ENCODE assay signal across 8 mouse cellular contexts in genomic region chr7:28780067-28780658, GRCm38 (mm10). TPM values are rescaled to one million over a fixed set of nuclear protein-coding genes. Genes with fewer than 3 reads are reported as not detected.
DNase-seq lines count a peak whose midpoint lies in the region; ATAC-seq and TF ChIP-seq lines count a peak whose summit lies in the region.

No protein-coding gene starts in this region.

- intact Hi-C loops in gastrocnemius, adult 2 months (cut with DNase I) = loop anchor here (1.0 to 10.0 kb wide), 2 partner anchors 87 to 255 kb away; no protein-coding TSS in a partner anchor

- peak; percentile 79 for ATAC-seq in megakaryocyte, adult 5-6 weeks (ENCODE audit: poor library complexity, severe bottlenecking)

- peak; percentile 77 for TF ChIP-seq CTCF in gastrocnemius, adult 2 months (IDR thresholded peaks at IDR 0.05)

- no peak overlapping the region; the same call in 1 of the 2 replicates for H3K4me3 ChIP-seq in gastrocnemius, adult 2 months

- DNase-seq in adipocyte (ENCODE audit: low spot score) = peak; percentile 92
- peak; percentile 79 to 93 for DNase-seq in cerebellum, postnatal 4 days (ENCODE audit: low spot score in 2 of 2)
- peak; percentile 91 for DNase-seq in gastrocnemius, adult 2 months
- DNase-seq in induced T-regulatory cell, adult 2 months (ENCODE audit: low read depth) = peak; percentile 98
- DNase-seq in left cerebral cortex, adult 8-10 months (ENCODE audit: low spot score in 2 of 2) = peak; percentile 79 to 84
- peak; percentile 91 to 93 for DNase-seq in right cerebral cortex, postnatal 10 days (ENCODE audit: low spot score in 2 of 2)
- DNase-seq in urinary bladder, postnatal 14 days (ENCODE audit: low spot score) = peak; percentile 92

- H3K27ac ChIP-seq in gastrocnemius, adult 2 months = peak overlapping the region; percentile 82

RNA-seq across cellular contexts. Expression of gene Rinl, which starts 8.6 kb away (rescaled TPM):
- under 1 TPM; 0.71 to 0.89 TPM for total RNA-seq in gastrocnemius, adult 2 months (2021)
- 1 to 10 TPM; 2.0 to 4.9 (median 4.1) TPM for total RNA-seq in left cerebral cortex, adult 8-10 months (2022)
- 64.9 and 68.8 TPM in 2 replicates for total RNA-seq in megakaryocyte, adult 5-6 weeks (2015)
- 62.6 and 71.5 TPM in 2 replicates for total RNA-seq in megakaryocyte, adult 5-6 weeks (2017)

RNA-seq across cellular contexts. Expression of gene Nfkbib, which starts 12.9 kb away (rescaled TPM):
- total RNA-seq in gastrocnemius, adult 2 months (2021) = 10 to 100 TPM; 27.1 to 31.3 TPM
- 10 to 100 TPM; 32.2 to 34.7 (median 33.3) TPM for total RNA-seq in left cerebral cortex, adult 8-10 months (2022)
- total RNA-seq in megakaryocyte, adult 5-6 weeks (2015) = 15.5 and 19.5 TPM in 2 replicates
- total RNA-seq in megakaryocyte, adult 5-6 weeks (2017) = 13.3 and 15.6 TPM in 2 replicates

RNA-seq across cellular contexts. Expression of gene Sirt2, which starts 13.6 kb away (rescaled TPM):
- 10 to 100 TPM; 91.0 to 92.5 TPM for total RNA-seq in gastrocnemius, adult 2 months (2021)
- total RNA-seq in left cerebral cortex, adult 8-10 months (2022) = 100 to 1,000 TPM; 132 to 145 (median 141) TPM
- 70.0 and 73.0 TPM in 2 replicates for total RNA-seq in megakaryocyte, adult 5-6 weeks (2015)
- total RNA-seq in megakaryocyte, adult 5-6 weeks (2017) = 28.0 and 36.7 TPM in 2 replicates

RNA-seq across cellular contexts. Expression of gene Ccer2, which starts 24.2 kb away (rescaled TPM):
- not detected for total RNA-seq in gastrocnemius, adult 2 months (2021)
- total RNA-seq in left cerebral cortex, adult 8-10 months (2022) = 1 to 10 TPM; 1.7 to 2.8 (median 2.4) TPM
- total RNA-seq in megakaryocyte, adult 5-6 weeks (2015) = not detected in 2 replicates
- total RNA-seq in megakaryocyte, adult 5-6 weeks (2017) = not detected in 2 replicates

RNA-seq across cellular contexts. Expression of gene Hnrnpl, which starts 28.2 kb away (rescaled TPM):
- total RNA-seq in gastrocnemius, adult 2 months (2021) = 100 to 1,000 TPM; 131 to 143 TPM
- 100 to 1,000 TPM; 433 to 466 (median 453) TPM for total RNA-seq in left cerebral cortex, adult 8-10 months (2022)
- 275 and 307 TPM in 2 replicates for total RNA-seq in megakaryocyte, adult 5-6 weeks (2015)
- total RNA-seq in megakaryocyte, adult 5-6 weeks (2017) = 187 and 291 TPM in 2 replicates

Comparison
In these comparisons a context has a peak if more than half of its experiments do, and no peak if none do; other contexts are left out.
1. RNA of gene Rinl, which starts 8.6 kb away (total RNA-seq): 62.6 to 71.5 TPM in megakaryocyte, adult 5-6 weeks; 2.0 to 4.9 TPM in left cerebral cortex, adult 8-10 months and 0.71 to 0.89 TPM in gastrocnemius, adult 2 months; every median in the first group is over 10 times any median in the second.
2. Peak in every context shown above with its lines, with median percentiles within 50 percentile points of each other: DNase-seq.